Comparison of ENCODE assay signal across 19 mouse cellular contexts in genomic region chr9:89913135-89913534, GRCm38 (mm10). TPM values are rescaled to one million over a fixed set of nuclear protein-coding genes. Genes with fewer than 3 reads are reported as not detected.
"Had no signal": no experiment of that assay in that cellular context is flagged by ENCODE, and none has a peak within 500 bp of the region (broad histone marks: within the 10 kb centered on the region; RNA-seq: fewer than 3 reads in every experiment).

No protein-coding gene starts in this region.

- DNase-seq: kidney, adult 11 months; kidney, adult 9 months; kidney, postnatal 36 days; lung, adult 2 months; lung, postnatal 36 days; midbrain, embryonic 14.5 days; right cerebral cortex, postnatal 4 days; thymus, adult 2 months; thymus, postnatal 25 days had no signal

- H3K36me3 ChIP-seq: limb, embryonic 12.5 days; midbrain, embryonic 10.5 days; neural tube, embryonic 15.5 days had no signal

- H3K9me3 ChIP-seq: limb, embryonic 12.5 days; midbrain, embryonic 10.5 days; neural tube, embryonic 15.5 days had no signal

- H3K9ac ChIP-seq: limb, embryonic 12.5 days; neural tube, embryonic 15.5 days had no signal

- ATAC-seq: hindbrain, postnatal 0 days; lung, postnatal 0 days had no signal

- H3K27ac ChIP-seq: hindbrain, postnatal 0 days; kidney, postnatal 0 days; left cerebral cortex, adult 2 months; limb, embryonic 12.5 days; midbrain, embryonic 10.5 days; neural tube, embryonic 15.5 days had no signal

- H3K4me2 ChIP-seq: limb, embryonic 12.5 days; neural tube, embryonic 15.5 days had no signal

- H3K4me3 ChIP-seq: left cerebral cortex, adult 2 months; limb, embryonic 12.5 days; midbrain, embryonic 10.5 days; myocyte; neural tube, embryonic 15.5 days had no signal

RNA-seq across cellular contexts. Expression of gene Rasgrf1, which starts 3.4 kb away (rescaled TPM):
- polyA plus RNA-seq: liver, adult 2 months; myocyte; neural tube, embryonic 11.5 days had no signal
